Mouse (Mus musculus) forebrain, postnatal 0 days (tissue): ENCODE measurements around the gene Epor. TPM values are rescaled to one million over a fixed set of nuclear protein-coding genes. Genes with fewer than 3 reads are reported as not detected.

Source experiments
- ATAC-seq: fragments of 200-750 bp; cut with Nextera tagmentation; 2 replicates; pipeline ENCODE4 v1.8.0; 2017; ENCODE audit warnings: mild to moderate bottlenecking, moderate library complexity
- DNase-seq: peaks from one replicate; pipeline ENCODE4 v3.0.0-alpha.2; 2015
- H3K27ac ChIP-seq: fragments of 300-500 bp; sonication (generic); 2 replicates; pipeline ENCODE4 v1.5.1; 2014; ENCODE audit warnings: low read depth, mild to moderate bottlenecking, antibody characterized with exemption, low read length, moderate library complexity, mixed read lengths
- H3K27me3 ChIP-seq: fragments of 300-500 bp; sonication (generic); 2 replicates; pipeline ENCODE4 v1.6.1; 2014; ENCODE audit warnings: mild to moderate bottlenecking, low read length, mixed read lengths; ENCODE audit not compliant: insufficient read depth
- H3K36me3 ChIP-seq: fragments of 300-500 bp; sonication (generic); 2 replicates; pipeline ENCODE4 v1.6.1; 2014; ENCODE audit warnings: mild to moderate bottlenecking, moderate library complexity; ENCODE audit not compliant: insufficient read depth
- H3K4me1 ChIP-seq: fragments of 300-500 bp; sonication (generic); 2 replicates; pipeline ENCODE4 v1.6.1; 2014; ENCODE audit warnings: antibody characterized with exemption; ENCODE audit not compliant: insufficient read depth
- H3K4me2 ChIP-seq: fragments of 300-500 bp; sonication (generic); 2 replicates; pipeline ENCODE4 v1.6.1; 2014; ENCODE audit warnings: low read depth, mild to moderate bottlenecking, moderate library complexity
- H3K4me3 ChIP-seq: fragments of 300-500 bp; sonication (generic); 2 replicates; pipeline ENCODE4 v1.5.1; 2014; ENCODE audit warnings: low read depth, low read length, mixed read lengths
- H3K9ac ChIP-seq: fragments of 300-500 bp; sonication (generic); 2 replicates; pipeline ENCODE4 v1.6.1; 2014; ENCODE audit warnings: mild to moderate bottlenecking
- H3K9me3 ChIP-seq: fragments of 300-500 bp; sonication (generic); 2 replicates; pipeline ENCODE4 v1.6.1; 2016; ENCODE audit warnings: low read length
- CTCF ChIP-seq: sonication (generic); IDR thresholded peaks from 2 replicates; pipeline ENCODE4 v1.5.1; 2016; ENCODE audit warnings: antibody characterized with exemption, control low read depth, low read depth
- WGBS: fragments of 180-500 bp; shearing (Covaris S2); extraction: QIAGEN DNeasy Blood & Tissue Kit; methylation state at CpG from one replicate; pipeline ENCODE4 v1.1.7; 2014; 5-methylcytosine and 5-hydroxymethylcytosine counted together
- polyA plus RNA-seq: library from polyadenylated mRNA; unstranded; fragments of >200 nt; fragmentation: Nextera tagmentation; extraction: Ambion mirVana; gene quantifications from 2 replicates; pipeline ENCODE4 v1.2.1, GENCODE M21; 2015
- total RNA-seq: library from RNA; depleted of rRNA; stranded (reverse); fragments of >200 nt; gene quantifications from 2 replicates; pipeline ENCODE4 v1.2.3, GENCODE M21; 2014

Epor gene
- total and polyA plus RNA-seq, 2 experiments from 2014 or later, result 0.24 to 2.4 TPM

DNA sequence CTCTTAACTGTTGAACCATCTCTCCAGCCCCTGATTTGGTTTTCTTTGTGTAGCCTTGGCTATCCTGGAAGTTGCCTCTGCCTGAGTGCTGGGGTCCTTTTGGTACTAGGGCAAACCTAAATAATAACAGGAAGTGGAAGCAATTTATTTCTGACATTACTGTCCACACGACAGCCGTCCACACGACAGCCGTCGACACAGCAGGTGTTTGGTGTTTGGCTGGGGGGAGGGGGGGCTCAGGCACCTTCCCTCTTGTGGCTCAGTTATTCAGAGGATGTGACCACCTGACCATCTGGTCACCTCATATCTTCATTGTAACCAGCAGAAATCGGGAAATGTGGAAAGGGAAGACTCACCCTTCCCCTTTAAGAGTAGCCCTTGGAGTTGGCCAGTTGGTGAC lies 5.6 kb upstream of the Epor start:
- Histone ChIP-seq H3K27ac (no peak overlapping the region), H3K4me2 (no peak overlapping the region), H3K4me3 (no peak overlapping the region), H3K27me3 (no peaks in the 10 kb centered on the region), H3K36me3 (no peaks in the 10 kb centered on the region), H3K9ac (no peak overlapping the region), H3K4me1 (no peaks in the 10 kb centered on the region), H3K9me3 (no peaks in the 10 kb centered on the region)
- WGBS, result 77% methylated on average over 6 of the region's 6 CpGs
- TF ChIP-seq CTCF, result no peak
- no peak for DNase-seq
- no peak for ATAC-seq

DNA sequence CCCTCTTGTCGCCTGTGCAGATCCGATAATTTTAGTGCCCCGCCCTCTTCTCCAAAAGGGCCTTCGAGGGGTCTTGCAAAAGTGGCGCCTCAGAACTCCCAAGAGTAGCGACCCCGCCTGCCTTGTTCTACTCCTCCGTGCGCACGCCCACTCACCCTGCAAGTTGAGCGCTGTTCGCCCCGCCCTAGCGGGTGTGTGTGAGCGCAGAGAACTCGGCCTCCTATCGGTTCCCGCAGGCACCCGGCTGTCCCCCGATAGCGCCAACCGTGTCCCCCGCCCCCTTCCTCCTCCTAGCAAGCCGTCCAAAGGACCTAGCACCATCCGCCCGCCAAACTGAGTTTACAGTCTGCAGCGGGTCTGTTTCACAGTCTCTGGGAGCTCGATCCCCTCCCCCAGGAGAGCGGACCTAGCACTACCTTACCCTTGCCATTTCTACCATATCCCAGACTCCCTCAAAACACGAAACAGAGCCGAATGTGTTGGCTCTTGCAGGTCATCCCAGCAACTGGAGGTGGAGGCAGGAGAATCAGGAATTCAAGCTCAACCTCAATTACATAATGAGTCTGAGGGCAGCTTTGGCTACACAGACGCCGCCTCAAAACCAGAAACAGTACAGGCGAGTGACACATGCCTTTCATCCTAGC lies 768 bp downstream of the Epor start:
- Histone ChIP-seq H3K4me2 (peak overlapping the region; percentile 72), H3K9ac (peak overlapping the region; percentile 22; the same call in 1 of the 2 replicates), H3K27ac (no peak overlapping the region), H3K4me3 (peak overlapping the region; percentile 38), H3K36me3 (no peaks in the 10 kb centered on the region; the same call in 1 of the 2 replicates), H3K4me1 (0 out of 2 replicates have a peak, but pooled peaks cover 4% of the 10 kb centered on the region), H3K9me3 (no peaks in the 10 kb centered on the region), H3K27me3 (peaks cover 25% of the 10 kb centered on the region)
- ATAC-seq (peak; percentile 86), DNase-seq (peak; percentile 62)
- peak; percentile 41 for TF ChIP-seq CTCF
- WGBS, result 4% methylated on average over 34 of the region's 34 CpGs

DNA sequence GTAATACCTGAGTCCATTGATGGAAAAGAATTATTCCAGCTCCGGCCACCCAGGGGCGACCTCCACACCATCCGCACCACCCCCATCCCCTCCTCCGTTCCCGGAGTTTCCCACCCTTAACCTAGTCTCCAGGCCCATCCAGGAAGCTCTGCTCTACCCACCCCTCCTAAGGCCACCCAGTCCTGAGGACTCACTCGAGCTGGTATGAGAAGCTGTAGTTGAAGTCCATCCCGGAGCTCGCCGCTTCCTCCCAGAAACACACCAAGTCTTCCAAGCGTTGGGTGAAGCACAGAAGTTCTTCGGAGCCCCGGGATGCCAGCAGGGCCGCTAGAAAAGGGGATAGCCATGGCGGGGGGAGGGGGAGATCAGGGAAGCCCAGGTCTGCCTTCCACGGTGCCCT lies 1.3 kb downstream of the Epor start:
- DNase-seq, result no peak
- TF ChIP-seq CTCF, result no peak
- Histone ChIP-seq H3K9me3 (no peaks in the 10 kb centered on the region), H3K4me2 (peak overlapping the region; percentile 72), H3K27me3 (peaks cover 25% of the 10 kb centered on the region), H3K4me3 (peak overlapping the region; percentile 38), H3K36me3 (no peaks in the 10 kb centered on the region; the same call in 1 of the 2 replicates), H3K4me1 (0 out of 2 replicates have a peak, but pooled peaks cover 4% of the 10 kb centered on the region), H3K27ac (no peak overlapping the region), H3K9ac (peak overlapping the region; percentile 22)
- under 1% methylated on average over 15 of the region's 15 CpGs for WGBS
- ATAC-seq, result peak; percentile 35; the same call in 1 of the 2 replicates

DNA sequence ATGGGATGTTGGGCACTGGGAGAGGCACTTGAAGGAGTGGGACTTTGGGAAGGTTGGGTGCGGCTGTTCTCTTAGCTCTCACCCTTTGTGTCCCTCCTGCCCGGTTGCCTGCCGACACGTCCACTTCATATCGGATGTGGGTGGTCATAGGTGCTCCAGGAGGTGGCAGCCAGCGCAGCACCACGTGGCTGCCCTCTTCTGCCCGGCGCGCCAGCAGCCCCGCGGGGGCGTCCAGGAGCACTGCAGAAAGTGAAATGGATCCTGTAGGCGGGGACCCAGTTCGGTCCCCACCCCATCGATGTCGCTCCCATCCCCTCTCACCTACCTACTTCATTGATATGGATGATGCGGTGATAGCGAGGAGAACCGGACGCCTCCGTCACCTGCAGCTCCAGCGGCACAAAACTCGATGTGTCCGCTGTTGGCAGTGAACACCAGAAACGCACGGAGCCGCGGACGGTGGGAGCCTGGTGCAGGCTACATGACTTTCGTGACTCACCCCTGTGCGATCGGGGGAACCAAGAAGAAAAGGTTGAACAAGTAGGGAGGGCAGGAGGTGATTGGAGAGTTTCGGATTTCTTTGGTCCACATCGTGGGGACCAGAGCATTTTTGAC lies 1.8 kb downstream of the Epor start:
- H3K27me3 ChIP-seq, result peaks cover 25% of the 10 kb centered on the region
- TF ChIP-seq CTCF, result no peak
- peak overlapping the region; percentile 72 for H3K4me2 ChIP-seq
- H3K9ac ChIP-seq, result no peak overlapping the region
- no peaks in the 10 kb centered on the region for H3K9me3 ChIP-seq
- H3K27ac ChIP-seq, result no peak overlapping the region
- peaks cover 5% of the 10 kb centered on the region; the same call in 1 of the 2 replicates for H3K4me1 ChIP-seq
- H3K36me3 ChIP-seq, result no peaks in the 10 kb centered on the region; the same call in 1 of the 2 replicates
- 1% methylated on average over 35 of the region's 35 CpGs for WGBS
- ATAC-seq (no peak), DNase-seq (no peak)
- H3K4me3 ChIP-seq, result peak overlapping the region; percentile 38

DNA sequence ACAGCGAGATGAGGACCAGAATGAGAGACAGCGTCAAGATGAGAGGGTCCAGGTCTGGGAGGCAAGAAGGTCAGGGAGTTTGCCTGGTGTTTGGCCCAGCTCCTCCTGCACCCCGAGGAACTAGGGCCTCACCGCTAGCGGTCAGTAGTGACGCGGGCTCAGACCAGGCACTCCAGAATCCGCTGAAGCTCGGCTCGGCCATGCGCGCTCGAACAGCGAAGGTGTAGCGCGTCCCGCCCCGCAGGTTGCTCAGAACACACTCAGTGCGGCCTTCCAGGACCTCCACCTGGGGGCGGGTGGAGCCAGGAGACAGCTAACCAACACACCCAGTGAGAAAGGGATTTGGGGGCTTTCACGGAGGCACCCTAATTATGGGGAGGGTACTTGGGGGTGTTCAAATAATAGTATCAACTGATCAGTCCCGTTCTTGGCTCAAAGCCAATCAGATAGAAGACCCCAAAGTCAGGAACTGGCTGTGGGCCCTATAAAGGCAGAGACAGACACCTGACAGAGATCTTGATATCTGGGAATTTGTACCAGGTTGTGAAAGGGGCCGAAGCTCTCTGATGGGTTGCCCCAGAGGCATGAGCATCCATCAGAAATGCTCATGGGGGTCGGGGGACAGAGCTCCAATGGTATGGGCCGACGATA lies 2.6 kb downstream of the Epor start:
- Histone ChIP-seq H3K4me3 (no peak overlapping the region), H3K9me3 (no peaks in the 10 kb centered on the region), H3K4me2 (no peak overlapping the region), H3K4me1 (peaks cover 8% of the 10 kb centered on the region; the same call in 1 of the 2 replicates), H3K9ac (no peak overlapping the region), H3K27me3 (peaks cover 25% of the 10 kb centered on the region), H3K27ac (no peak overlapping the region), H3K36me3 (no peaks in the 10 kb centered on the region; the same call in 1 of the 2 replicates)
- WGBS, result 14% methylated on average over 26 of the region's 26 CpGs
- no peak for ATAC-seq
- no peak for DNase-seq
- no peak for TF ChIP-seq CTCF

DNA sequence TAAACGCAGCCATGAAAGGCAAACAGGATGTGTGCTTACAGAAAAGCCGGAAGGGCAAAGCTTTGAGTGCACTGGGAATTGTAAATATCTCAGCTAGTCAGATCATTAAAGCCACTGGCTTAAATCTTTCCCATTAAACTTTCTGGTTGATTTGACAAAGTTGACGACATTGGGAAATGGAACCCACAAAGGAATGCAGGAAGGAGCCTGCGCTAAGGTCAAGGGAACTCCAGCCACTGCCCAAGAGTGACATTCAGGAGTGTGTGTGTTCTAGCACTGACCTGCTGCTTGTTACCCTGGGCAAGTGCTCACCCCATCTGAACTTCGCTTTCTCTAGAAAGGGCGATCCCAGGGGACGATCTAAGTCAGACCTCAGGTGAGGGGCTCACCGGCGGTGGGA lies 3.2 kb downstream of the Epor start:
- Histone ChIP-seq H3K9ac (no peak overlapping the region), H3K27ac (no peak overlapping the region), H3K36me3 (no peaks in the 10 kb centered on the region; the same call in 1 of the 2 replicates), H3K27me3 (peaks cover 25% of the 10 kb centered on the region), H3K4me1 (peaks cover 9% of the 10 kb centered on the region; the same call in 1 of the 2 replicates), H3K4me2 (no peak overlapping the region), H3K4me3 (no peak overlapping the region), H3K9me3 (no peaks in the 10 kb centered on the region)
- WGBS, result 52% methylated on average over 9 of the region's 9 CpGs
- TF ChIP-seq CTCF, result no peak
- DNase-seq (no peak), ATAC-seq (no peak)

DNA sequence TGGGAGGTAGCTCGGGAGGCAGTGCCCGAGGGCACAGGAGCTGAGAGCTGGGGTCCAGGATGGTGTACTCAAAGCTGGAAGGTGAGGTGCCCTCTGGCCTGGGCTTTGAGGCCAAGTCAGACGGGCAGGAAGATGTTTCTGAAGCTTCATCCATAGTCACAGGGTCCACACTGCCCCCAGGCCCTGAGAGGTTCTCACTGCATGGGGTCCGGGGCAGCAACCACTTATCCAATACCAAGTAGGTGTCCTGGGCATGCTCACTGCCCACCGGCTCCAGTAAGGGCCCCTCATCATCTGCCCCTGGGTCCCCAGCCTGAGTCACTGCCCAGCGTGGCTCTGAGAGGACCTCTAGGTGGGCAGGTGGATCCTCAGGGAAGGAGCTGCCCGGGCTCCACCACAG lies 4.1 kb downstream of the Epor start:
- ATAC-seq (no peak), DNase-seq (no peak)
- WGBS, result 89% methylated on average over 7 of the region's 7 CpGs
- Histone ChIP-seq H3K4me1 (peaks cover 16% of the 10 kb centered on the region), H3K9ac (no peak overlapping the region), H3K4me2 (no peak overlapping the region), H3K36me3 (no peaks in the 10 kb centered on the region; the same call in 1 of the 2 replicates), H3K4me3 (no peak overlapping the region), H3K27ac (no peak overlapping the region), H3K9me3 (no peaks in the 10 kb centered on the region), H3K27me3 (peaks cover 25% of the 10 kb centered on the region)
- TF ChIP-seq CTCF, result no peak
